Mouse (Mus musculus) embryo, embryonic 9.5 days (tissue): Measurements from ENCODE around the gene Sun2.
A peak's percentile ranks its signal among the peaks of the same experiment; 100 is the strongest.

Experiments
- DNase-seq: peaks from one replicate; pipeline ENCODE4 v3.0.0-alpha.2; 2017; ENCODE audit errors: extremely low spot score

The Sun2 gene

GRCm38 (mm10) chr15:79725190-79725789, 17.0 kb downstream of the Sun2 start:
- no peak for DNase-seq

- DNase-seq, result no peak
Observed at GRCm38 (mm10) chr15:79723439-79723838, 18.9 kb downstream of the Sun2 start.

GRCm38 (mm10) chr15:79720796-79721195, 21.5 kb downstream of the Sun2 start:
- DNase-seq, result no peak

GRCm38 (mm10) chr15:79720267-79720666, 22.1 kb downstream of the Sun2 start:
- no peak for DNase-seq

GRCm38 (mm10) chr15:79716710-79717109, 25.6 kb downstream of the Sun2 start:
- no peak for DNase-seq

- DNase-seq, result no peak
Observed at GRCm38 (mm10) chr15:79715646-79716045, 26.7 kb downstream of the Sun2 start.

GRCm38 (mm10) chr15:79708229-79708822, 34.0 kb downstream of the Sun2 start:
- DNase-seq, result no peak

- DNase-seq, result no peak
Observed at GRCm38 (mm10) chr15:79706603-79707214, 35.6 kb downstream of the Sun2 start.

GRCm38 (mm10) chr15:79697558-79698187, 44.7 kb downstream of the Sun2 start:
- no peak for DNase-seq

- no peak for DNase-seq
Observed at GRCm38 (mm10) chr15:79697011-79697410, 45.3 kb downstream of the Sun2 start.

GRCm38 (mm10) chr15:79696508-79696907, 45.8 kb downstream of the Sun2 start:
- DNase-seq, result no peak

- no peak for DNase-seq
Observed at GRCm38 (mm10) chr15:79695516-79695915, 46.8 kb downstream of the Sun2 start.

- DNase-seq, result no peak
Observed at GRCm38 (mm10) chr15:79694512-79694911, 47.8 kb downstream of the Sun2 start.

GRCm38 (mm10) chr15:79693740-79694139, 48.6 kb downstream of the Sun2 start:
- DNase-seq, result no peak

GRCm38 (mm10) chr15:79692334-79692733, 50.0 kb downstream of the Sun2 start:
- DNase-seq, result no peak

- no peak for DNase-seq
Observed at GRCm38 (mm10) chr15:79691023-79691508, 51.3 kb downstream of the Sun2 start.

GRCm38 (mm10) chr15:79690426-79691022, 51.8 kb downstream of the Sun2 start, which contains the start of gene Gtpbp1:
Gene Gtpbp1 (plus strand): TSS chr15:79690845.
- DNase-seq, result peak; percentile 96

GRCm38 (mm10) chr15:79689662-79690425, 52.5 kb downstream of the Sun2 start:
- no peak for DNase-seq

GRCm38 (mm10) chr15:79688268-79688956, 53.9 kb downstream of the Sun2 start:
- DNase-seq, result no peak

GRCm38 (mm10) chr15:79687646-79688267, 54.6 kb downstream of the Sun2 start, which contains the start of gene Josd1:
Gene Josd1 (minus strand): TSS chr15:79687919.
- peak; percentile 98 for DNase-seq
